Comparison of ENCODE assay signal across 8 mouse cellular contexts in the genomic region with DNA sequence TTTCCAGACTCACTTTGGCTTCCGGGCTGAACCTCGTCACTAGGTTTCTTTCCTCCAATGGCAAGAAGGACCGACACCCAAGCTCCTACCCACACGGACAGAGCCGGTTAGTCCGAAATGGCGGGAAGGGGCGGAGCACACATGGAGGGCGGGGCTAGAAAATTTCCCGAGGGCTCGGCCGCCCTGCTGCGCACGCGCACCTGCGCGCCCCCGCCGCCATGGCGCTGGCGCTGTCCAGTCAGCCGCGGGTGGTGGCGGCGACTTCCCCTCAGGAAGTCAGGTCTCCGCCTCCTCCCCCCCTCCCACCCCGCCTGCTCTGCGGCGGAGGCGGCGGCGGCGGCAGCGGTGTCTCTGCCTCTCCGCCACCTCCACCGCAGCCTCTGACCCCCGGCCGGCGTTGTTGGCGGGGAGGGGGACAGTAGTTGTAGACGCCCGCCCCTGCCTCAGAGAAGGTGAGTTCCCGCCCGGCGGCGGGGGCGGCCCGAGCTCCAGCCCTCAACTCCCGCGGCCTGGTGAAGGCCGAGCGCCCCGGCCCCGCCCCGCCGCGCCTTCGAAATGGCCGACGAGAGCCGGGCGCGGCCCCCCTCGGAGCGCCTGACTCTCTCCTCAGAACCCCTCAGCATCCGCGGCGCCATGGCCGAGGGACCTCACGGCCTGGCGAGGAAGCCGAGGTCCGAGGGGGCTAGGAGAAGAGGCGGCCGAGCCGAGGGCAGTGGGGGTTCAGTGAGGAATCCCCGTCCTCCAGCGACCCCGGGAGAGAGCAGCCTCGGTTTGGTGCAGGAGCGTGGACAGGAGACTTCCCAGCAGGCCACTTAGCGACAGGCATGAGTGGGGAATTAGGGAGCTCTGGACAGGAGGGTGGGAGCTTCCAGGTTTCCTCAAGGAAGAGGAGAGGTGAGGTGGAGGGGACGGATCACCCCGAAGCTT. TPM values are rescaled to one million over a fixed set of nuclear protein-coding genes. Genes with fewer than 3 reads are reported as not detected.
DNase-seq lines count a peak whose midpoint lies in the region; ATAC-seq and TF ChIP-seq lines count a peak whose summit lies in the region.

TSS of gene Krcc1 (plus strand) at position 289 of the 927 bp plus-strand sequence.

- no peaks in the 10 kb centered on the region for H3K36me3 ChIP-seq in embryonic facial prominence, embryonic 13.5 days
- no peaks in the 10 kb centered on the region for H3K36me3 ChIP-seq in kidney, adult 2 months (ENCODE audit: control insufficient read depth, insufficient read depth, low read length)
- H3K36me3 ChIP-seq in limb, embryonic 12.5 days, result no peaks in the 10 kb centered on the region
- no peaks in the 10 kb centered on the region for H3K36me3 ChIP-seq in midbrain, embryonic 15.5 days (replicated peaks)
- H3K36me3 ChIP-seq in spleen, adult 2 months (ENCODE audit: control insufficient read depth, insufficient read depth, low read length), result no peaks in the 10 kb centered on the region

- peak; percentile 63 for TF ChIP-seq POLR2A in kidney, adult 2 months (IDR thresholded peaks at IDR 0.05; ENCODE audit: low read depth, low read length)
- peak; percentile 16; the same call in 1 of the 2 replicates for TF ChIP-seq POLR2A in spleen, adult 2 months (IDR thresholded peaks at IDR 0.05; ENCODE audit: low read depth, low read length)

- peak; percentile 95 for ATAC-seq in embryonic facial prominence, embryonic 13.5 days (ENCODE audit: insufficient number of reproducible peaks, insufficient read depth, low FRiP score, low TSS enrichment, low read depth)
- ATAC-seq in limb, embryonic 12.5 days (ENCODE audit: insufficient number of reproducible peaks, insufficient read depth, low FRiP score, low TSS enrichment, low read depth), result peak; percentile 94
- ATAC-seq in midbrain, embryonic 15.5 days (replicated peaks), result peak; percentile 95

- H3K4me2 ChIP-seq in embryonic facial prominence, embryonic 13.5 days, result peak within 1 kb of the TSS; percentile 77
- H3K4me2 ChIP-seq in limb, embryonic 12.5 days, result peak within 1 kb of the TSS; percentile 79
- peak within 1 kb of the TSS; percentile 68 for H3K4me2 ChIP-seq in midbrain, embryonic 15.5 days

- WGBS in embryonic facial prominence, embryonic 13.5 days, result 1% methylated on average over 80 of the region's 84 CpGs
- under 1% methylated on average over 74 of the region's 84 CpGs for WGBS in kidney, adult 2 months
- WGBS in limb, embryonic 12.5 days, result under 1% methylated on average over 75 of the region's 84 CpGs
- under 1% methylated on average over 63 of the region's 84 CpGs for WGBS in midbrain, embryonic 15.5 days
- WGBS in spleen, adult 2 months, result under 1% methylated on average over 63 of the region's 84 CpGs

- H3K4me3 ChIP-seq in embryonic facial prominence, embryonic 13.5 days, result peak within 1 kb of the TSS; percentile 93
- peak within 1 kb of the TSS; percentile 93 for H3K4me3 ChIP-seq in kidney, adult 2 months (ENCODE audit: insufficient read depth, low read depth, low read length)
- peak within 1 kb of the TSS; percentile 89 for H3K4me3 ChIP-seq in limb, embryonic 12.5 days (replicated peaks)
- peak within 1 kb of the TSS; percentile 93 for H3K4me3 ChIP-seq in midbrain, embryonic 15.5 days
- peak within 1 kb of the TSS; percentile 99 for H3K4me3 ChIP-seq in spleen, adult 2 months (ENCODE audit: extremely low read depth, insufficient read depth, insufficient read length)

- peak within 1 kb of the TSS; percentile 96 for H3K27ac ChIP-seq in embryonic facial prominence, embryonic 13.5 days
- H3K27ac ChIP-seq in kidney, adult 2 months (ENCODE audit: insufficient read depth, low read depth, low read length), result peak within 1 kb of the TSS; percentile 95
- peak within 1 kb of the TSS; percentile 98 for H3K27ac ChIP-seq in limb, embryonic 12.5 days
- peak within 1 kb of the TSS; percentile 97 for H3K27ac ChIP-seq in midbrain, embryonic 15.5 days
- peak within 1 kb of the TSS; percentile 97 for H3K27ac ChIP-seq in spleen, adult 2 months (ENCODE audit: insufficient read depth, low read length)

- peak; percentile 98 for DNase-seq in 3134 (ENCODE audit: extremely low read depth, insufficient read length, low spot score)
- peak; percentile 98 to 99 for DNase-seq in adrenal gland, postnatal 36 days
- DNase-seq in heart, adult 18-20 months, result peak; percentile 99
- DNase-seq in kidney, adult 2 months, result peak; percentile 99
- peak; percentile 91 to 96 for DNase-seq in spleen, adult 2 months (ENCODE audit: low read depth in 1 of 2, low spot score in 2 of 2)

- TF ChIP-seq CTCF in kidney, adult 2 months (conservative IDR thresholded peaks at IDR 0.05; ENCODE audit: insufficient read depth, insufficient read length, low read depth, low read length), result no peak
- no peak for TF ChIP-seq CTCF in spleen, adult 2 months (IDR thresholded peaks at IDR 0.05; ENCODE audit: extremely low read depth, insufficient read depth, insufficient read length, insufficient replicate concordance)

- H3K27me3 ChIP-seq in embryonic facial prominence, embryonic 13.5 days, result no peaks in the 10 kb centered on the region
- no peaks in the 10 kb centered on the region for H3K27me3 ChIP-seq in kidney, adult 2 months (replicated peaks; ENCODE audit: control insufficient read depth, insufficient read depth, low read length)
- no peaks in the 10 kb centered on the region for H3K27me3 ChIP-seq in limb, embryonic 12.5 days
- no peaks in the 10 kb centered on the region for H3K27me3 ChIP-seq in midbrain, embryonic 15.5 days (replicated peaks)
- H3K27me3 ChIP-seq in spleen, adult 2 months (ENCODE audit: control insufficient read depth, insufficient read depth, low read length), result no peaks in the 10 kb centered on the region

- H3K4me1 ChIP-seq in embryonic facial prominence, embryonic 13.5 days, result peaks cover 14% of the 10 kb centered on the region
- H3K4me1 ChIP-seq in kidney, adult 2 months (ENCODE audit: control insufficient read depth, insufficient read depth, low read length), result peaks cover 16% of the 10 kb centered on the region; the same call in 1 of the 2 replicates
- peaks cover 15% of the 10 kb centered on the region for H3K4me1 ChIP-seq in limb, embryonic 12.5 days (replicated peaks)
- peaks cover 18% of the 10 kb centered on the region for H3K4me1 ChIP-seq in midbrain, embryonic 15.5 days
- peaks cover 6% of the 10 kb centered on the region; the same call in 1 of the 2 replicates for H3K4me1 ChIP-seq in spleen, adult 2 months (ENCODE audit: control insufficient read depth, insufficient read depth, insufficient read length)

- peak within 1 kb of the TSS; percentile 99 for H3K9ac ChIP-seq in embryonic facial prominence, embryonic 13.5 days
- H3K9ac ChIP-seq in limb, embryonic 12.5 days (replicated peaks), result peak within 1 kb of the TSS; percentile 98
- H3K9ac ChIP-seq in midbrain, embryonic 15.5 days, result peak within 1 kb of the TSS; percentile 98

- no peaks in the 10 kb centered on the region for H3K9me3 ChIP-seq in embryonic facial prominence, embryonic 13.5 days
- no peaks in the 10 kb centered on the region for H3K9me3 ChIP-seq in limb, embryonic 12.5 days
- H3K9me3 ChIP-seq in midbrain, embryonic 15.5 days, result no peaks in the 10 kb centered on the region

RNA-seq across cellular contexts. Expression of gene Krcc1, which starts in this region (rescaled TPM):
- 10 to 100 TPM; 67.3 to 81.1 TPM for total RNA-seq in adrenal gland, postnatal 36 days (2021)
- 38.3 and 41.4 TPM in 2 replicates for polyA plus RNA-seq in embryonic facial prominence, embryonic 13.5 days (2015; fragmentation: Nextera tagmentation; extraction: Ambion mirVana)
- total RNA-seq in heart, adult 18-20 months (2021), result 10 to 100 TPM; 60.6 to 63.9 TPM
- 10.8 and 15.2 TPM in 2 replicates for polyA plus RNA-seq in kidney, adult 2 months (2012; rRNA removed)
- polyA plus RNA-seq in limb, embryonic 12.5 days (2016; fragmentation: Nextera tagmentation; extraction: Ambion mirVana), result 38.3 and 39.3 TPM in 2 replicates
- polyA plus RNA-seq in midbrain, embryonic 15.5 days (2015; fragmentation: Nextera tagmentation; extraction: Ambion mirVana), result 16.9 and 17.2 TPM in 2 replicates
- polyA plus RNA-seq in spleen, adult 2 months (2012; rRNA removed), result 4.2 and 4.3 TPM in 2 replicates

Comparison
In these comparisons a context has a peak if more than half of its experiments do, and no peak if none do; other contexts are left out.
1. Peak in every context shown above with its lines: DNase-seq, ATAC-seq, H3K4me3 ChIP-seq and H3K27ac ChIP-seq.